Mouse (Mus musculus) left cerebral cortex, adult 8-10 months (tissue): ENCODE data around the gene Fbxo5. TPM values are rescaled to one million over a fixed set of nuclear protein-coding genes. Genes with fewer than 3 reads are reported as not detected.

ENCODE experiments used
- total RNA-seq, 4 experiments: library from RNA; stranded (reverse); gene quantifications; 2 replicates each; pipeline ENCODE4 v1.2.4; 2022

Gene Fbxo5
- total RNA-seq, 4 experiments from 2014 or later, result 1.1 to 2.3 (median 1.4) TPM

Other genes starting within 250 kb of the Fbxo5 start
- under 1 TPM; 0.28 to 0.53 (median 0.38) TPM for gene Myct1, start 211.8 kb downstream of the Fbxo5 start, total RNA-seq
- 10 to 100 TPM; 39.0 to 46.4 (median 41.9) TPM for gene Vip, start 166.4 kb downstream of the Fbxo5 start, total RNA-seq
- gene Mtrf1l, start 18.3 kb upstream of the Fbxo5 start, total RNA-seq, result 10 to 100 TPM in 1 of 4 experiments, 1 to 10 TPM in 3; 8.8 to 10.3 (median 9.5) TPM
- 10 to 100 TPM; 56.4 to 66.4 (median 58.1) TPM for gene Rgs17, start 116.8 kb upstream of the Fbxo5 start, total RNA-seq